Mouse (Mus musculus) hindbrain, embryonic 14.5 days (tissue): ENCODE results near the gene Cep85l. TPM values are rescaled to one million over a fixed set of nuclear protein-coding genes. Genes with fewer than 3 reads are reported as not detected.
A peak's percentile ranks its signal among the peaks of the same experiment; 100 is the strongest.

Source experiments
- ATAC-seq: fragments of 200-750 bp; cut with Nextera tagmentation; 2 replicates; pipeline ENCODE4 v1.8.0; 2017; ENCODE audit warnings: moderate number of reproducible peaks, mild to moderate bottlenecking, moderate TSS enrichment, moderate library complexity; ENCODE audit not compliant: low FRiP score
- DNase-seq: peaks from one replicate; pipeline ENCODE4 v3.0.0-alpha.2; 2015; ENCODE audit warnings: low spot score
- H3K27ac ChIP-seq: fragments of 300-500 bp; sonication (generic); 2 replicates; pipeline ENCODE4 v1.5.1; 2014; ENCODE audit warnings: mild to moderate bottlenecking, moderate library complexity
- H3K27me3 ChIP-seq: fragments of 300-500 bp; sonication (generic); 2 replicates; pipeline ENCODE4 v1.6.1; 2014; ENCODE audit warnings: mild to moderate bottlenecking, low read length, mixed read lengths; ENCODE audit not compliant: control insufficient read depth, insufficient read depth
- H3K36me3 ChIP-seq: fragments of 300-500 bp; sonication (generic); replicated peaks from 2 replicates; pipeline ENCODE4 v1.6.1; 2014; ENCODE audit not compliant: control insufficient read depth, insufficient read depth
- H3K4me1 ChIP-seq: fragments of 300-500 bp; sonication (generic); replicated peaks from 2 replicates; pipeline ENCODE4 v1.6.1; 2014; ENCODE audit warnings: antibody characterized with exemption, low read length, mixed read lengths; ENCODE audit not compliant: control insufficient read depth, insufficient read depth
- H3K4me2 ChIP-seq: fragments of 300-500 bp; sonication (generic); replicated peaks from 2 replicates; pipeline ENCODE4 v1.6.1; 2014; ENCODE audit warnings: mild to moderate bottlenecking, moderate library complexity
- H3K4me3 ChIP-seq: fragments of 300-500 bp; sonication (generic); replicated peaks from 2 replicates; pipeline ENCODE4 v1.5.1; 2014; ENCODE audit warnings: mild to moderate bottlenecking, low read length
- H3K9ac ChIP-seq: fragments of 300-500 bp; sonication (generic); 2 replicates; pipeline ENCODE4 v1.6.1; 2014
- H3K9me3 ChIP-seq: fragments of 300-500 bp; sonication (generic); 2 replicates; pipeline ENCODE4 v1.6.1; 2016; ENCODE audit warnings: low read length; ENCODE audit not compliant: control insufficient read depth
- WGBS: fragments of 180-500 bp; shearing (Covaris S2); extraction: QIAGEN DNeasy Blood & Tissue Kit; methylation state at CpG from one replicate; pipeline ENCODE4 v1.1.7; 2014; 5-methylcytosine and 5-hydroxymethylcytosine counted together
- polyA plus RNA-seq: library from polyadenylated mRNA; unstranded; fragments of >200 nt; fragmentation: Nextera tagmentation; extraction: Ambion mirVana; gene quantifications from 2 replicates; pipeline ENCODE4 v1.2.1, GENCODE M21; 2014

Gene Cep85l
- polyA plus RNA-seq, 1 experiment from 2014 or later = 7.8 TPM

GRCm38 (mm10) chr10:53347787-53348755, 31.7 kb downstream of the Cep85l start:
- no peaks in the 10 kb centered on the region for H3K27me3 ChIP-seq
- ATAC-seq = peak; percentile 83; the same call in 1 of the 2 replicates

GRCm38 (mm10) chr10:53346916-53347315, 32.8 kb downstream of the Cep85l start:
- Histone ChIP-seq H3K4me3 (no peak overlapping the region), H3K27ac (no peak overlapping the region), H3K4me1 (no peaks in the 10 kb centered on the region), H3K4me2 (no peak overlapping the region), H3K9me3 (no peaks in the 10 kb centered on the region), H3K9ac (no peak overlapping the region), H3K36me3 (peaks cover 5% of the 10 kb centered on the region; the same call in 1 of the 2 replicates), H3K27me3 (no peaks in the 10 kb centered on the region)
- WGBS = 84% methylated on average over 5 of the region's 5 CpGs
- no peak for ATAC-seq
- no peak for DNase-seq

More at GRCm38 (mm10) chr10:53347787-53348755, 31.7 kb downstream of the Cep85l start:
- H3K4me3 ChIP-seq = no peak overlapping the region
- peak; percentile 95 for DNase-seq
- no peaks in the 10 kb centered on the region for H3K9me3 ChIP-seq
- H3K4me1 ChIP-seq = no peaks in the 10 kb centered on the region
- no peak overlapping the region for H3K27ac ChIP-seq
- no peak overlapping the region for H3K9ac ChIP-seq
- H3K4me2 ChIP-seq = no peak overlapping the region
- 58% methylated on average over 10 of the region's 10 CpGs for WGBS
- peaks cover 5% of the 10 kb centered on the region; the same call in 1 of the 2 replicates for H3K36me3 ChIP-seq

GRCm38 (mm10) chr10:53346506-53346905, 33.2 kb downstream of the Cep85l start:
- WGBS = 54% methylated on average over 3 of the region's 3 CpGs
- DNase-seq = peak; percentile 72

GRCm38 (mm10) chr10:53345508-53345907, 34.2 kb downstream of the Cep85l start:
- WGBS = 91% methylated on average over 4 of the region's 4 CpGs
- H3K27me3 ChIP-seq = no peaks in the 10 kb centered on the region

More at GRCm38 (mm10) chr10:53346506-53346905, 33.2 kb downstream of the Cep85l start:
- H3K27me3 ChIP-seq = no peaks in the 10 kb centered on the region
- no peak overlapping the region for H3K27ac ChIP-seq
- H3K36me3 ChIP-seq = peaks cover 5% of the 10 kb centered on the region; the same call in 1 of the 2 replicates
- no peaks in the 10 kb centered on the region for H3K4me1 ChIP-seq
- H3K4me3 ChIP-seq = no peak overlapping the region
- no peak overlapping the region for H3K4me2 ChIP-seq
- H3K9me3 ChIP-seq = no peaks in the 10 kb centered on the region
- no peak for ATAC-seq
- no peak overlapping the region for H3K9ac ChIP-seq

GRCm38 (mm10) chr10:53343865-53344264, 35.9 kb downstream of the Cep85l start:
- Histone ChIP-seq H3K4me1 (no peaks in the 10 kb centered on the region), H3K27ac (no peak overlapping the region), H3K36me3 (peaks cover 5% of the 10 kb centered on the region; the same call in 1 of the 2 replicates), H3K4me3 (no peak overlapping the region), H3K4me2 (no peak overlapping the region), H3K9ac (no peak overlapping the region), H3K27me3 (no peaks in the 10 kb centered on the region), H3K9me3 (no peaks in the 10 kb centered on the region)
- ATAC-seq (no peak), DNase-seq (no peak)
- 56% methylated on average over 10 of the region's 10 CpGs for WGBS

More at GRCm38 (mm10) chr10:53345508-53345907, 34.2 kb downstream of the Cep85l start:
- ATAC-seq = no peak
- Histone ChIP-seq H3K4me3 (no peak overlapping the region), H3K27ac (no peak overlapping the region), H3K36me3 (peaks cover 5% of the 10 kb centered on the region; the same call in 1 of the 2 replicates), H3K9ac (no peak overlapping the region), H3K9me3 (no peaks in the 10 kb centered on the region), H3K4me2 (no peak overlapping the region), H3K4me1 (no peaks in the 10 kb centered on the region)
- no peak for DNase-seq

GRCm38 (mm10) chr10:53343384-53343783, 36.4 kb downstream of the Cep85l start:
- no peak overlapping the region for H3K9ac ChIP-seq
- 71% methylated on average over 6 of the region's 6 CpGs for WGBS
- ATAC-seq = no peak

GRCm38 (mm10) chr10:53342166-53342728, 37.5 kb downstream of the Cep85l start:
- Histone ChIP-seq H3K27ac (no peak overlapping the region), H3K36me3 (no peaks in the 10 kb centered on the region), H3K4me1 (no peaks in the 10 kb centered on the region), H3K4me2 (no peak overlapping the region), H3K9me3 (no peaks in the 10 kb centered on the region), H3K27me3 (no peaks in the 10 kb centered on the region), H3K9ac (no peak overlapping the region), H3K4me3 (no peak overlapping the region)
- no peak for DNase-seq
- ATAC-seq = no peak
- WGBS = 93% methylated on average over 9 of the region's 9 CpGs

More at GRCm38 (mm10) chr10:53343384-53343783, 36.4 kb downstream of the Cep85l start:
- Histone ChIP-seq H3K4me3 (no peak overlapping the region), H3K4me1 (no peaks in the 10 kb centered on the region), H3K27ac (no peak overlapping the region), H3K9me3 (no peaks in the 10 kb centered on the region), H3K36me3 (0 out of 2 replicates have a peak, but pooled peaks cover under 1% of the 10 kb centered on the region), H3K4me2 (no peak overlapping the region), H3K27me3 (no peaks in the 10 kb centered on the region)
- no peak for DNase-seq

- no peak overlapping the region for H3K4me3 ChIP-seq
- no peaks in the 10 kb centered on the region for H3K36me3 ChIP-seq
- peak; percentile 79; the same call in 1 of the 2 replicates for ATAC-seq
- no peak overlapping the region for H3K9ac ChIP-seq
- H3K27ac ChIP-seq = no peak overlapping the region
- WGBS = 82% methylated on average over 7 of the region's 7 CpGs
- H3K27me3 ChIP-seq = no peaks in the 10 kb centered on the region
- no peak for DNase-seq
- no peak overlapping the region for H3K4me2 ChIP-seq
- no peaks in the 10 kb centered on the region for H3K4me1 ChIP-seq
- no peaks in the 10 kb centered on the region for H3K9me3 ChIP-seq
Measured at GRCm38 (mm10) chr10:53341288-53341965, 38.3 kb downstream of the Cep85l start.

- no peak overlapping the region for H3K27ac ChIP-seq
- H3K4me2 ChIP-seq = no peak overlapping the region
- no peak overlapping the region for H3K9ac ChIP-seq
- no peak for ATAC-seq
- no peak overlapping the region for H3K4me3 ChIP-seq
- H3K9me3 ChIP-seq = no peaks in the 10 kb centered on the region
- DNase-seq = no peak
- H3K36me3 ChIP-seq = no peaks in the 10 kb centered on the region
- WGBS = 60% methylated on average over 2 of the region's 2 CpGs
- H3K27me3 ChIP-seq = no peaks in the 10 kb centered on the region
- no peaks in the 10 kb centered on the region for H3K4me1 ChIP-seq
Measured at GRCm38 (mm10) chr10:53339045-53339444, 40.7 kb downstream of the Cep85l start.
